Mouse (Mus musculus) kidney, postnatal 25 days (tissue): ENCODE measurements at regions not wholly inside any gene's neighbourhood (a gene's known extent, or its start where the extent isn't known, plus 50 kb on each side); places are given as distances from the start of the nearest gene placed in this dataset.
A peak's percentile ranks its signal among the peaks of the same experiment; 100 is the strongest.

ENCODE experiments used
- DNase-seq, 2 experiments: peaks; one replicate each; pipeline ENCODE4 v3.0.0; 2021; ENCODE audit warnings: mixed read lengths in 2 of 2

DNA sequence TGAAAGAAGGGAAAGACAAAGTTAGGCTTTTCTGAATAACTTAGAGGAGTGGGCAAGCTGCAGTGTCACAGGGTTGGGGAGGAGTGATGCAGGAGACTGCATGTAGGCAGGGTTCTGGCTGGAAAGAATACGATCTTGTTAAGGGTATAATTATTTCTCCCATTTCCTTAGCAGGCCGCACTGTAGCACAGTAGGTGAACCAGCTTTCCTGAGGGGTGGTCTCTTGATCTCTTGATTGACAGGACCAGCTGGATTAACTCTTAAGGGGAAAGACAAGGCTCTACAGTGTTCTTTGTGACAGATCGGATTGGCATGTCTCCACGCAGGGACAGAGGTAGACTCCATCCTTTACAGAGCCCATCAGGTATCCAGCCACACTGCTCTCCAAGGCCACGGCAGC lies 54.5 kb upstream of the Meis1 start:
- DNase-seq: no peak

DNA sequence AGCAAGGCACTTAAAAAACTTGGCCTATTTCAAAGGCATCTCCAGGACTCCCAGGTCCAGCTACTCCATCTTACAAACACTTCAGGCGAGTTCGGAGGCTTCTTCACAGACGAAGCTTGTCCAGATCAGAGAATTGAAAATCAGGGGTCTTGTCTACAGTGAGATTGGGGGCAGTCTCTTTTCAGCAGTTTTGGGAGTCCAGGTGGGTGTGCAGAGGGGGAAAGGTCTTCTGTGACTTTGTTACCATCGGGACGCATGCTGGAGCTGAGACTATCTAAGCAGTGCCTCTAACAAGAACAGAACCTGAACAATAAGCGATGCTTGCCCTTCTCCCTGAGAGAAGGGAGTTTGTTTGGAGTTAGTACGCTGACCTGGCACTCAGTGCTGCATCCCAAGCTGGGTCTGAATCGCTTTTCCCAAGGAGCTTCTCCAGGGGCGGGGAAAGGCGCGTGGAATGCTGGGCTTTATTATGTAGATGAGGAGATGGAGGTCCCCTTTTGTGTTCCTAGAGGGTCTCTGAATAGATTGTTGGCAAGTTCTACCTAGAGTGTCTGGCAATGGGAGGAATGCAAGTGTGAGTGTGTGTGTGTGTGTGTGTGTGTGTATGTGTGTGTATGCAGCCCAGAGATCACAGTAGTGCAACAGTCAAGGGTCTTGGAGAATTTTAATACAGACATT lies 55.2 kb upstream of the Meis1 start:
- no peak for DNase-seq

DNA sequence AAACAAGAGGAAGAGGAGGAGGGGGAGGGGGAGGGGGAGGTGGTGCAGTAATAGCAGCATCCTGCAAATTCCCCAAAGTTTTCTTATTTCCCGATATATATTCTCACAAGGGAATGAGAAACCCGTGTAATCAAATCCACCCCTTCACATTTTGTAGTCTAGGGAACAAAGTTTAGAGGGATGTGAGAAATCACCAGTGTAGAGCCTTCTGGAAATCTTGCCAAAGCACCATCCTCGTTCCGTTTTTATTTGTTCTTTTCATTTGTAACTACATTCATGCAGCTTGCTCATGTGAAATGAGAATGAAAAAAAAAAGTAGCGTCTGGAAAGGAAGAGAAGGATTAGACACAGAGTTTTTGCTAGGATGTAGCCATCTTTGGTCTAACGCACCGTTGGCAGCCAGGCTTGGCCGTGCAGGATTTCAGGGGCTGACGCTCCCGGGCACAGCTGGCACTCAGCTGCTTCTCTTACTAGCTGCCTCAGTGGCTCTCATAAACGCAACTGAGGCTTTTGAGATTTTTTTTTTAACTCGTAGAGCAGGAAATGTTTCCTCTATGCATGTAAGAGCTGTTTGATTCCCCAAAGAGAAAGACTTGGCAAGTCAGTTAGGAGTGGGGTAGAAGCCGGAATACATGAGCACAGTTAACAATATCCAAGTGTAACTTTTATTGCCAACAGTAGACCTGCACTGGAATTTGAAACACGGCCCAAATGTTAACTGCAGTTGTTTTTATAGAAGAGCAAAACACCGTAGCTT lies 72.5 kb upstream of the Meis1 start:
- DNase-seq: no peak

DNA sequence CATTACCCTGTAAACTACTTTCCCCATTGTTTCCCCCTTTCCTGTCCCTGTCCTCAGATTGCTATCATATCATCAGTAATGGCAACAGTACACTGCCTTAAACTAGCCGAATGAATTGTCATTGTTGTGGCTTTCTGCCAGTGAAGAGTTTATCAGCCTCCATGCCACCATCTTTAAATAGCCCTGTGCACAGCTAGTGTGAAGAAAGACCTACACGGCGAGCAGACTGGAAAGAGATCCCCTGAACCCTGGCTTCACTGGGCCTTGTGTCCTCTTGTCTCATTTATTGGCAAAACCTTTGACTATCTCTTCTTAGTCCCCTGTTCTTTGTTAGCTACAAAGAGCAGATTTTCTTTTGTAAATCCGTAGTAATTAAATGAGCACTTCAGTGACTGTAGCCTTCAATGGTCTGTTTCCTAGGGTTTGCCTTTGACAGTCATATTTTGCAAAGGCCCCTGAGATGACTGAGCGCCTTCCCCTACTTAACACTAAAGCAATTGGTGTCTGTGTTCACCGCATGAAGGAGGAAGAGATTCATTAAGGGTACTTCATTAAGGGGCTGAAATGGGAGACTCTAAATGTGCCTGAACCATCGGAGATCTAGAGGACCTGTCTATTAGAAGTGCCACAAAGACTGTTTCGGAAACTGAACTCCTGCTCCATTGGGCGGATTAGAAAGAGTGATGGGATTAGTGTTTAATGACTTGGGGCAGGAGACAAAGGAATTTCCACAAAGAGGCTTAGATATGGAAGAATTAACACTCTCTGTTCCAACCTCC lies 74.4 kb upstream of the Meis1 start:
- no peak for DNase-seq

DNA sequence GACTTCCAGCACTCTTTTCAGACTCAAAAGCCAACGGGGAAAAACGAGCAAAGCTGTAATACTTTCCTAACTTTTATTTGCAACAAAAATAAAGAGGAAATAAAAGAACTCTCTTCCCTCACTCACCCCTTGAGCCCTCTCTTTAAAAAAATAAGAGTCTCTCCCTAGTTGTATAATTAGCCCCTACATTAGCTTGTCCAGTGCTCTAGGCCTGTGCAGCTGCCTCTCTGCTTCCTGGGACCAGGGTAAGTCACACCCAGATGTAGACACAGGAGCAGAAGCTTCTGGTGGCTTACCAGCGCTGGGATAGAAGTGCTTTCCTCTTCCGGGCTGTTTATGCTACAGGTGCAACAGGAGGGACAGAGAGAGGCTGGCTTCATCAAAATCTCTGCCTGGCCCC lies 75.0 kb upstream of the Meis1 start:
- peak in 1 of 2 experiments; percentile 21 for DNase-seq

DNA sequence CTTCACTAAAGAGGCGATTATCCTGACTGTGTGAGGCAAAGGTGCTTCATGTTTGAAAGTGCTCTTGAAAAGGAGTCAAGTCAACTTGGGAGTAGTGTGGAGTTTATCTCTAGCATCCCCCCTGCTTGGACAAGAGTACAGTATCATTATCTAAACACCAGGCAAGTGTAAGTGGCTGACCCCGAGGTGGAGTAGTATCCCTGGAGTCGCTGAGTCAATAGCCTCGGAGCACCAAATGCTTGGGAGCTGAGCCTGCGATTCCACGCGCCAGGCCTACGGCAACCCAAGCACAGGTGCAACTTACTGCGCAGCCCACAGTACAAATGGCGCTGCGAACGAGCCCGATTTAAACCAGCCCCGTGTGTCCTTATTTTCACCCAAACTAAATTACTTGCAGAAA lies 75.4 kb upstream of the Meis1 start:
- DNase-seq: no peak

DNA sequence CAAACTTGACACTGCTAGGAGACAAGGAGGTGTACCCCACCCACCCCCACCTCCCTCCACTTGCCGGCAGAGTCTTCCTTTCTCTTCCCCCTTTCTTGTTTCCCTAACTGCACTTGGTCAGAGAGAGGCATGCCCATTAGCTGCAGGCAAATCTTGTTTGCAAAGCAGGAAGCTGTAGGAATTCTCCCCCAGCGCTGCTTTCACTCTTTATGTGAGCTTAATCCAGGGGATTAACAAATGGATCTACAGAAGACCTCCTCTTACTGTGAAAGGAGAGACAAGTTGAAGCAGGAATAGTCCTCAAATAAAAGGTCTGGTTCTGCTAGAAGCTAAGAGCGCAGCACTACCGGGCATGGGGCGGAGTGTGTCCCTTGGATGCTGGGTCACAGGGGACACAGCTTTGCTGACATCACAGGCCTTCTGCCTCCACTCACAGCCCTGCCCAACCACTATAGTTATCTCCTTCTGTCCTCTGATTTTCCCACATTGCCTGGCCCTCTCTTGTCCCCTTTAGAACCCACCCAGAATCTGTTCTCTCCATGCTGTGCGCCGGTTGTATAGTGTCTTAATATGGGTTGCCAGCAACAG lies 84.3 kb upstream of the Meis1 start:
- DNase-seq: no peak

DNA sequence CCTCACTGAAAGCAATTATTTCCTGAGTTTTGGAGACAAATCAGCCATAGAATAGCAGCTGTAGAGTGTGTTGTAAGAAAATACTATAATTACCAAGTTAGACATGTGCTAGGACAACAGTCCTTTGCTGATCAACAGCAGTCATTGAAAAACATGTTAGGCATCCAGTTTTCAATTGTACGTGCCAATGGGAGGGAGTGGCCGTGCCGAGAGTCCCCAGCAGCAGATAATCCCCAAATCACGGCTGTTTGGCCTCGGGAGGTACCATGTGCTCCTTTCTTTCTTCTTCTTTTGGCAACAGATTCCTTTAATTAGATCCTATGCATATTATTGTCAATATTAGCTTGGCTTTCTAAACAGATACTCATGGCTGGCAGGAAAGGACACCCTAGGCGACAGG lies 88.4 kb upstream of the Meis1 start:
- no peak for DNase-seq

DNA sequence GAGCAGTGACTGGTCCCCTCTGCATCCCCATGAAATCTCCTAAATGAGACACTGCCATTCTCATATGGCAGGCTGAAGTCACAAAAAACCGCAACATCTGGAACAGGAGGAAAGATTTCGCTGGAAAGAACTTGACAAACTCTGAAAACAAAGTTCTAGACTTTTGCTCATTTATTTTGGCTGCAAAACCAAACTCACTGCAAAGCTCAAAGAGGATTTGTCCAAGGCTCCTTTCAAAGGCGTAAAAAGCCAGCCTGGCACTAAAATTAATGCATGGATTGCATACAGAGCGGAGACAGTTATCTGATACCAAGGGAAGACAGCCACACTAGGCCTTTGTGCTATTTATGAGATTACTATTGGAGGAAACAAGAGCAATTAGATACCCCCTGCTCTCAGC lies 90.3 kb upstream of the Meis1 start:
- no peak for DNase-seq

DNA sequence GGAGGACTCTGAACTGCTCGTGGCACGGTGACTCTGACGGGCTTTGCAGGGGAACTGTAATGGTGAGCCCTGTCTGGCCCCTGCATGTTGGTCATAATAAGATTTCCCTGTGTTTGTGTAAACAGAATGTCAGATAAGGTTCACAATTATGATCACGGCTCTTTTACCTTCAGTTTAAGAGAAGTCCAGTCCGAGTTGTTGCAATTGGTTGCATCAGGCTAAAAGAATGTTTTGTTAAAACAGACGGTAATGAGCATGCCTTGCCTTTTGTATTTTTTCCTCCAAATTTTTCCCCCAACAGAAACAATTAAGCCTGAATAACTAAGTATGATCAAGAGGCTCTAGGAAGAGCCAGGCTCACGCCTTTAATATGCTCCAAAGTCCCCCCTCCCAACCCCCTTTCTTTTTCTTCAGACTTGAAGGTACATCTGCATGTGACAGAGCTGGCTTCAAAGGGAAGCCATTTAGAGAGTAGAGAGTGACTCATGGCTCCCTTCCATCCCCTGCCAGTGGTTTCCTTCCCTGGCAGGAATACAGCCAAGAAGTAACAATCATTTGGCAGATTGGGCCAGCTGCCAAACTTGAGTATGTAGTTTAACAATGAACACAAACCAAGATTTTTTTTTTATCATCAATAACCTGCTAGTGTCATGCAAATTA lies 93.3 kb upstream of the Meis1 start:
- DNase-seq: peak; percentile 80 to 86

DNA sequence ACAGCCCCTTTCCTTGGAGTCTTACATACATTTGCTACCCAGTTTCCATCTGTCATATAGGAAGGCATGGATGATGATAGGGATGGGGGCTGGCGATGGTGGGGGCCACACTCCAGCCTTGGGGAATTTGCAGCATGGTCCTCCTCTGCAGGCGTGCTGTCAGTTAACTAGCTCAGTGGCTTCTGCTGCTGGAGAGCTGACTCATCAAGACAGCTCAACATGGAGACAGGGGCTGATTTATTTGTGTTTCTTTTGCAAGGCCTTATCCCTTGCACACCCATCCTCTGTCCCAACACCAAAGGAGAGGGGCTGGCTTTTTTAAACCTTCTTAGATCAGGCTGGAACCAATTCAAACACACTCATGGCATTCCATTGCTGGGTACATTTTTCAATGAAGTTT lies 98.3 kb upstream of the Meis1 start:
- DNase-seq: no peak

DNA sequence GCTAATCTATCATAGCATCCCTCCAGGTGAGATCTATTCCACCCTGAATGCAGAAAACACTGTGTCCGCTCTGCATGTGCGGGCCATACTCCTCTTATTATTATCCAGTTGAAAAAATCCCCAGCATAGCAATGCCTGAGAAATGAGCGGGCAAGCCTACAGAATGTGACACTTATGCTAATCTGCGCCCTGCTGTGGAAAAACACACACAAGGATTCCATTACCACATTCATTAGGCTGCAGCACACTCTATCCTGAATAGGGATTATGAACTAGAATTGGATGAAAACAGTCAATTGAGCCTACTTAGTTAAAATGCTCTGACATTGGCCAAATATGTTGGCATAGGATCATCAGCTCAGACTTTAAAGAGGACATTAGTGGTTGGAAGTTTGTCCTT lies 99.5 kb upstream of the Meis1 start:
- no peak for DNase-seq

DNA sequence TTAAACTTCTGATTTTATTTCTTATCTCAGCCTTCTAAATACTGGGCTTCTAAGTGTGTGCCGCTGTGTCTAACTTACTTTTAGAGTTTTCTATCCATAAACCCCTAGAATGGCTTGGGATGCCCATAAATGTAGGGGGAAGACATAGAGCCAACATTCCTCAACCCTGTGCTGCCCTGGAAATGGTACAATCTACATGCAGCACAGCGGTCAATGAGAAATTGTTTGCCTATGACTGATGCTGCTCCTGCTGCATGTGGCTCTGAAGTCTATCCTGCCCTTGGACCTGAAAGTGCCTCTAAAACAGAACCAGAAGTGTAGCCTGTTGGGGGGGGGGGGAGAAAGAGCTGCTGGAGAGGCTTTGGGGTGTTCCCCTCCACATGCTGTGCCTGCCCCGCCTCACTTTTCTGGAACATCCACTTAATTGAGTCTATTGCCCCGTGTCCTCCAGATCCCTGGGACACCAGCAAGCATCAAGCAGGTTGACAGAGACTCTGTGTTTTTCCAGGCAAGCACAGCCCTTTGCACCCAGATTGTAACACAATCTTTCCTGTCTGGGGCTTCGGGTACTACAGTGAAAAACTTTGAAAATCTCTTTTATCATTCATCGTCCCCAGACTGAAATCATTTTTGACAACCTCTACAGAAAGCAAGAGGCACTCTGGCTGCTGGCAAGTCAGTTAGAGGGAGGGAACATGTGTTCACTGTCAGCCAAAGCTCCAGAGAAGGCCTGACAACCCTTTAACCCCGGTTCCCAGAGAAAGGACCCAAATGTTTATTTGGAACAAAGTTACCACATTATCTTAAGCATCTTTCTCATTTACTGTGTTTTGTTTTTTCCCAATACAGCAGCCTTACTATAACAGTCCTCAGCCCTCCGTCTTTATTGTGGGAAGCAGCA lies 101.4 kb upstream of the Meis1 start:
- DNase-seq: no peak

DNA sequence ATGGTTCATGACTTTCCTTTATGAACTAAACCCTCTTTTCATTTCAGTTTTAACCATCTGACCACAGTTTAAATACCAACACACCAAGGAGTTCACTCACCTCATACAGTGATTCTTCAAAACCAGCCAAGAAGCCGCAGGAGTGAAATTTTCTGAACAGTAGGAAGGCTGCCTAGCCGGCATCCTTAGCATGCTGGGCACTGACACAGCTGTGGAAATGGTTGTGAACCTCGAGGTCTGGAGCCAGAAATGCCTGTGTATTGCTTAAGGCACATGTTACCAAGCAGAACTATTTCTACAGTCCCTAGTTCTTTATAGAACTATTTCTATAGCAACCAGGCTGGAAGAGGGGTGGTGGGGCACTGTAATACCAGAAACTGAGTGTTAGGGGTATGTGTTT lies 102.1 kb upstream of the Meis1 start:
- DNase-seq: no peak

DNA sequence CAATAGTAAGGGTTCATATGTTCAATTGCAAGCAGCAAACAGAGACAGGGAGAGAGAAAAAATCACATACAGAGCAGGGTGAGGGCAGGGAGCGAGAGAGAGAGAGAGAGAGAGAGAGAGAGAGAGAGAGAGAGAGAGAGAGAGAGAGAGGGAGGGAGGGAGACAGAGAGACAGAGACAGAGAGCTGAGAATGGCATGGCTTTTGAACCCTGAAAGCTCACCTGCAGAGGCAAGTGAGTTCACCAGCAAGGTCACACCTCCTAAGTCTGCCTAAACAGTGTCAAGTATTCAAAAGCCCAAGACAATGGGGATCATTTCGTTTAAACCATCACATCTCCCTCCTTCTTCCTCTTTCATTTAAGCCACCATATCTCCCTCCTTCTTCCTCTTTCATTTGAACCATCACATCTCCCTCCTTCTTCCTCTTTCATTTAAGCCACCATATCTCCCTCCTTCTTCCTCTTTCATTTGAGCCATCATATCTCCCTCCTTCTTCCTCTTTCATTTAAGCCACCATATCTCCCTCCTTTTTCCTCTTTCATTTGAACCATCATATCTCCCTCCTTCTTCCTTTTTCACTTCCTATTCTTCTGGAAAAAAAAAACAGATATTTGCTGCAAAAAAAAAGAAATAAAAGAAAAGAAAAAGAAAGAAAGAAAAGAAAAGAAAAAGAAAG lies 116.7 kb upstream of the Meis1 start:
- no peak for DNase-seq

DNA sequence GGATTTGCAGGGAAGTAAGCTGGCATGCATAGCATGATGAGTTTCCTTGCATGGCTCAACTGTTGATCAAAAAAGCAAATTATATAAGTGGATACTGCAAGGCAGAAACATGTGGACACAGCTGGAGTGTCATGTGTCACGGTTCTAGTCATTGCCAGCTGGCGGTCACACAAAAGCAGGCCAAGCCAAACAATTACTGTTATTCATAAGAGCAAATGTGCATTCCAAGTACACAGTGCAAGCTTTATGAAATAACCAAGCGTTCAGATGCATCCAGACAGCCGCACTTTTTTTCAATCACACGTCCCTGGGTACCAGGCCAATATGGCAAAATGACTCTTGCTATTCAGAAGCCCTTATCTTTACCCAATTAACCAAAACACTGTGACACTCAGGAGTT lies 119.6 kb upstream of the Meis1 start:
- DNase-seq: peak; percentile 63 to 72

DNA sequence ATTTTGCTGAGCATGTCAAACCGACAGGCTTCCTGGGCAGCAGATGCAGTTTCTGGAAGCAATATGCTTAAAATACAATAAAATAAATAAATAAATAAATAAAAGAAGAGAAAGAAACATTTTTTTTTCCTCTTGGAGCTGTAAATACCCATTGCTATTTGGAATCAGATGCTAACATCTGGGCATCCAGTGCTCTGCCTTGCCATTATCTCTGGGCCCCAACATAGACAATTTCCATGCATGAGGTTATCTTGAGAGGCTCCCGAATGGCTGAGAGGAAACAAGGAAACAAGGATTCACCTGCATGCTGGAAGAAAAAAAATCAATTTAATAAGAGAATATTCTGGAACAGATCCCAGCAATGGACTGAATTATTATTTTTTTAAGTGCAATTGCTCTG lies 120.0 kb upstream of the Meis1 start:
- no peak for DNase-seq

DNA sequence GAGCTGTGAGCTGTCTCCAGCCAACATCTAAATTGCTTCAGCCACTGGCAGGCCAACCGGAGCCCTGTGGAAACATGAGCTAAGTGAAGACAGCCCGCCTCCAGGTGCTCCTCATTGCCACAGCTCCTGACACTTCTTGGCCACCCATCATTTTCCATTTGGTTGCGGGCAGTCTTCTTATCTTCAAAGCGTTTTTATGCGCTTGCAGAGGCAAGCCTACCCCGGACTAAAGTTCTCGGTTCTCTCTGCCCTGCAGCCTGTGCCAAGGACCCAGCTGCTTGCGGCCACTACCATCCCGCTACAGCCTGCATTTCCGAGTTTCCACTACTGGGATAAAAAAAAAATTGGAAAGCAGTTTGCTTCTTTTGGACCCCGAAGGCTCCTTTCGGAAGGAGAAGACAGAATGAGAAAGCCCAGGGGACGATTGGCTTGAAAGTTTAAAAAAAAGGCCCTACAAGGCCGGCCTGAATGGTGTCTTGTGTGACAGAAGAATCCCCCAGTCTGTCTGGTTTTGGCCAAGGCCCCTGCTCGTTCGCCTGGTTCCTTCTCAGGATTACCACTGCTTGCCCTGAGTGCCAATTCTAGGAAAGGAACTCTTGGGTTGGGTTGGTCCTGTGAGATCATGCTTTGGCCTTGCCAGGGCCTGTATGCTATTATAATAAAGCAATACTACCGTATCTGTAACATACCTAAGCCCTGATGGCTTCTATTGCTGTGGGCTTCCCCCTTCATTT lies 124.6 kb upstream of the Meis1 start:
- no peak for DNase-seq

DNA sequence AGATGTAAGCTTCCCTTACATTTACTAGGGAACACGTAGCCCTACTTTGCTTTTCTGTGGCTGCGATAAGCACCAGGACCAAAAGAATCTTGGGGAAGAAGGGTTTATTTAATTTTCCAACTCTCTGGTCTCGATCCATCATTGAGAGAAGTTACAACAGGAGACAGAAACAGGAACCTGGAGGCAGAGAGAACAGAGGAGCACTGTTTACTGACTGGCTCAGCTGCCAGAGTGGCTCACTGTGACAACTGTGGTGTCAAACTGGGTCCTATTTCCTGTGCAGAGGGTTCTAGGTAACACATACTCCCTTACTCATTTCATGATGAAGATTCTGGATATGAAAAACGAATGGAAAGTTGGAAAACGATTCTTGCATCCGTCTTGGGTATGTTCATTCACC lies 125.7 kb upstream of the Meis1 start:
- no peak for DNase-seq

DNA sequence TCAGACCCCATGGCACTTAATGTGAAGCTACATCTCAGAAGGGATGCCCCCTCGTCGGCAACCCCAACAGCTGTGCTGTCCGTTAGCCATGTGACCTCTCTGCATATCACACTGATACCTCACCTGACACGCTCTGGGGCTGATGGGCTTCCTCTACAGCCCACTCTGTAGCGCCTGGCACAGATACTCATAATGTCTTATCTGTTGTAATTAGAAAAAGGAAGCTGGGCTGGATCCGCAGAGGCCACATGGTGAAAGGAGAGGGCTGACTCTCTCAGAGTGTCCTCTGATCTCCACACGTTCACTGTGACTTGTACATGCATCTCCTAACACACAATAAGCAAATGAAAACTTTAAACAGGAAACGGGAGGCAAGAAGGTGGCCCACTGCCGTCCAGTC lies 126.5 kb upstream of the Meis1 start:
- DNase-seq: no peak

DNA sequence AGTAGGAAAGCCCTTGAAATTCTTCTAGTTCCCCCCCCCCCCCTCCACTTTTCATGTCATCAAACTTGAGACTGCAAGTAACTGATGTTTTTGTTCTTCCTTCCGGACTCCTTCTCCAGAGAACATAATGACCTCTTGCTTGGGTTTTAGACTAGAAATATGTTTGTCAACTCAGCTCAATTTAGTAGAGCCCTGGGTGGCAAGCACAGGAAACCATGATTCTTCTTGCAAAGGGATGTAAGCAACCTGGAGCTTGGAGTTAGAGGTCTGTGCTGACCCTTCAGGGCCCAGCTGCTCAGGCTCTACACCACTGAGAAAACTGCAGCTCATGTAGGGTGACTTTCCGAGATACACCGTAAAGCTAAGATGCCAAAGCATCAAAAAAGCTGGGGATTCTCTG lies 127.2 kb upstream of the Meis1 start:
- peak; percentile 20 to 61 for DNase-seq
